Mouse (Mus musculus) brain, embryonic 14.5 days (tissue): Measurements from ENCODE around the gene H2-T24. TPM values are rescaled to one million over a fixed set of nuclear protein-coding genes. Genes with fewer than 3 reads are reported as not detected.
A peak's percentile ranks its signal among the peaks of the same experiment; 100 is the strongest.

ENCODE experiments used
- DNase-seq: peaks from one replicate; pipeline ENCODE4 v3.0.0-alpha.2; 2011; ENCODE audit warnings: low read depth
- CTCF ChIP-seq: fragments of 200-500 bp; IDR thresholded peaks from 2 replicates; pipeline ENCODE4 v1.5.1; 2012; ENCODE audit warnings: inconsistent platforms, mild to moderate bottlenecking, moderate library complexity, borderline replicate concordance; ENCODE audit not compliant: insufficient read depth, insufficient read length; ENCODE audit errors: extremely low read depth
- POLR2A ChIP-seq: fragments of 200-500 bp; IDR thresholded peaks from 2 replicates; pipeline ENCODE4 v1.6.1; 2012; ENCODE audit warnings: mild to moderate bottlenecking, inconsistent platforms, borderline replicate concordance; ENCODE audit not compliant: poor library complexity, insufficient read depth, insufficient read length, severe bottlenecking; ENCODE audit errors: extremely low read depth
- polyA plus RNA-seq: library from polyadenylated mRNA; depleted of rRNA; stranded (reverse); fragments of >200 nt; gene quantifications from 2 replicates; pipeline ENCODE4 v1.2.3, GENCODE M21; 2012

The H2-T24 gene
- polyA plus RNA-seq, 1 experiment, result 0.19 TPM

GRCm38 (mm10) chr17:35993675-35994074 lies 26.7 kb downstream of the H2-T24 start:
- TF ChIP-seq CTCF (peak; percentile 99), POLR2A (no peak)
- DNase-seq, result peak; percentile 91

- TF ChIP-seq POLR2A, result no peak
- TF ChIP-seq CTCF, result no peak
- DNase-seq, result no peak
These were observed 28.6 kb downstream of the H2-T24 start for GRCm38 (mm10) chr17:35991781-35992180.

GRCm38 (mm10) chr17:35981776-35982175 lies 38.6 kb downstream of the H2-T24 start:
- no peak for DNase-seq
- no peak for TF ChIP-seq CTCF
- TF ChIP-seq POLR2A, result no peak

- peak; percentile 63 for DNase-seq
These were observed 40.0 kb downstream of the H2-T24 start for GRCm38 (mm10) chr17:35980363-35980754.

GRCm38 (mm10) chr17:35979401-35980362 lies 40.7 kb downstream of the H2-T24 start, which contains the start of the genes Gnl1 and Prr3:
Gene Gnl1 (plus strand): TSS chr17:35979851.
Gene Prr3 (minus strand): TSS chr17:35980236.
- peak; percentile 96 for DNase-seq
- TF ChIP-seq POLR2A (0 out of 2 replicates have a peak, but pooled peaks have one; percentile 18), CTCF (no peak)

More at GRCm38 (mm10) chr17:35980363-35980754, 40.0 kb downstream of the H2-T24 start:
- no peak for TF ChIP-seq POLR2A
- TF ChIP-seq CTCF, result no peak

- no peak; the same call in 1 of the 2 replicates for TF ChIP-seq POLR2A
- no peak for TF ChIP-seq CTCF
- DNase-seq, result peak; percentile 96
These were observed 41.5 kb downstream of the H2-T24 start for GRCm38 (mm10) chr17:35978811-35979400.

- no peak for DNase-seq
- TF ChIP-seq CTCF, result no peak
- no peak for TF ChIP-seq POLR2A
These were observed 48.2 kb downstream of the H2-T24 start for GRCm38 (mm10) chr17:35972131-35972530.

GRCm38 (mm10) chr17:35969418-35970389 lies 50.7 kb downstream of the H2-T24 start, which contains the start of gene Abcf1:
Gene Abcf1 (minus strand): TSS chr17:35969761.
- TF ChIP-seq POLR2A (peak; percentile 79), CTCF (no peak)
- DNase-seq, result peak; percentile 98

GRCm38 (mm10) chr17:35967621-35968020 lies 52.7 kb downstream of the H2-T24 start:
- no peak for DNase-seq
- TF ChIP-seq POLR2A (no peak), CTCF (no peak)

GRCm38 (mm10) chr17:35963279-35963678 lies 57.1 kb downstream of the H2-T24 start:
- DNase-seq, result no peak
- no peak for TF ChIP-seq POLR2A
- no peak for TF ChIP-seq CTCF
